Mouse (Mus musculus) testis, adult 2 months (tissue): ENCODE measurements at regions not wholly inside any gene's neighbourhood (a gene's known extent, or its start where the extent isn't known, plus 50 kb on each side); places are given as distances from the start of the nearest gene placed in this dataset.

Experiments used
- H3K27ac ChIP-seq: fragments of 200-500 bp; 2 replicates; pipeline ENCODE4 v1.5.1; 2012; ENCODE audit warnings: low read depth, low read length; ENCODE audit not compliant: control insufficient read depth, insufficient read depth
- H3K27me3 ChIP-seq: fragments of 200-500 bp; 2 replicates; pipeline ENCODE4 v1.6.1; 2012; ENCODE audit warnings: mild to moderate bottlenecking, low read length, moderate library complexity; ENCODE audit not compliant: control insufficient read depth, insufficient read depth
- H3K36me3 ChIP-seq: fragments of 200-500 bp; 2 replicates; pipeline ENCODE4 v1.6.1; 2012; ENCODE audit warnings: mild to moderate bottlenecking, low read length; ENCODE audit not compliant: control insufficient read depth, insufficient read depth
- H3K4me1 ChIP-seq: fragments of 200-500 bp; 2 replicates; pipeline ENCODE4 v1.6.1; 2012; ENCODE audit warnings: low read length; ENCODE audit not compliant: control insufficient read depth, insufficient read depth
- H3K4me3 ChIP-seq: fragments of 200-500 bp; 2 replicates; pipeline ENCODE4 v1.5.1; 2012; ENCODE audit warnings: low read depth, mild to moderate bottlenecking, low read length, moderate library complexity, mixed read lengths; ENCODE audit not compliant: control insufficient read depth
- CTCF ChIP-seq: fragments of 200-500 bp; IDR thresholded peaks from 2 replicates; pipeline ENCODE4 v1.5.1; 2012; ENCODE audit warnings: low read depth, mild to moderate bottlenecking, inconsistent platforms, low read length, moderate library complexity; ENCODE audit not compliant: control insufficient read depth, insufficient read depth, insufficient replicate concordance
- POLR2A ChIP-seq: fragments of 200-500 bp; IDR thresholded peaks from 2 replicates; pipeline ENCODE4 v1.6.1; 2012; ENCODE audit warnings: low read depth, mild to moderate bottlenecking, inconsistent platforms, low read length, moderate library complexity; ENCODE audit not compliant: control insufficient read depth

DNA sequence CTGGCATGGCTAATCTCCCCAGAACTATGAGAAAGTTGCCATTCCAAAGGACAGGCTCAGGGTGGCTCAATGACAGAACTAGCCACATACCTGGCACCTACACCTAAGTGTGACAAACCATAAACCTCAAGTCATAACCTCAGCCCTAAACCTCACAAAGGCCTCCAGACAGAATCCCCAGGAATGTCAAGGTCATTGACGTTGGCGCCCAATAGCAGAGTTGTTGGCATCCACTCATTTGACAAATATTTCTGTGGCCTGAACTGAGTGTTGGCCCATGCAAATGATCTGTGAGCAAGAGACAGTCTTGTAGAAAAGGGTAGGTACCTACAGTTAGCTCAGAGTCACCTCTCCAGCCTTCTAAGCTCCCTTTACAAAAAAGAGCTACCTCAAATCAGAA lies 80.3 kb upstream of the Agap1 start:
- H3K4me3 ChIP-seq, result no peak overlapping the region
- no peak overlapping the region for H3K27ac ChIP-seq
- H3K36me3 ChIP-seq, result no peaks in the 10 kb centered on the region
- no peaks in the 10 kb centered on the region for H3K27me3 ChIP-seq
- no peaks in the 10 kb centered on the region for H3K4me1 ChIP-seq
- TF ChIP-seq CTCF (no peak), POLR2A (no peak)

DNA sequence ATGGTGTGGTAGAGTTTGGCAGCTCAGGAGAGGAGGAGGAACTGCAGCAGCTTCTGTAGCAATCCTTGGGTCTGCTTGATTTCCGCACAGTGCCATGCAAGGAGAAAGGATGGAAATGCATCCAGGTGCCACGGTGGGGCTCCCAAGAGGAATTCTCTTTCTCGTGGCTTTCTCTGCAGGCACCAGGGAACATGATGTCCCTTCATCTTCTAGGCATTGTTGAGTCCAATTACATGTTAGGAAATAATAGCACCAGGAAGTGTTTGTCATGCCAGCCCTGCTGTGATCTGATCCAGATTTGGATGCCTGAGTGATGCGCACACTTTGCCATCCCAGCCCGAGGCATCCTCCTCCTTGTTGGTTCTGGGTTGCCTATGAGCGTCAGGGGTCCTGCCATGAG lies 72.6 kb upstream of the Agap1 start:
- Histone ChIP-seq H3K27me3 (no peaks in the 10 kb centered on the region), H3K4me3 (no peak overlapping the region), H3K4me1 (no peaks in the 10 kb centered on the region), H3K27ac (no peak overlapping the region), H3K36me3 (no peaks in the 10 kb centered on the region)
- TF ChIP-seq CTCF, result no peak
- no peak for TF ChIP-seq POLR2A

DNA sequence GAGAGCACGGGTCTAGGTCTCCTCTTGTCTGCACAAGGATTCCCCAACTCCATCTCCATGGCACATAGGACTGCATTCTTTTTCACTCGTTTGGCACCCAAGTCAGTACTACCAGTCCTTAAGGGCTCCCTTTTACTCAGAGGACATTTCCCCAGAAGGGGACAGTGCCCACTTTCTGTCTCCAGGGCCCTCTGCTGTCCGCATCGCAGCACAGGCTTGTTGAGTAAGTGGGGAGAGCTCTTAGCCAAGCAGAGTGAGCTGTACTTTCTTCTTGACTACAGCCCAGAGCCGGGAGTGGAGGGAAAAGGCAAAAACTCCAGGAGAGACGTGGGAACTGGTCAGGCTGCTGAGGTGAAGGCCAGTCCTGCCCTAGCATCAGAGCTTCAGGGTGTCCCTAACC lies 69.5 kb upstream of the Agap1 start:
- H3K4me3 ChIP-seq, result no peak overlapping the region
- no peaks in the 10 kb centered on the region for H3K27me3 ChIP-seq
- H3K4me1 ChIP-seq, result no peaks in the 10 kb centered on the region
- TF ChIP-seq CTCF (no peak), POLR2A (no peak)
- no peaks in the 10 kb centered on the region for H3K36me3 ChIP-seq
- H3K27ac ChIP-seq, result no peak overlapping the region

DNA sequence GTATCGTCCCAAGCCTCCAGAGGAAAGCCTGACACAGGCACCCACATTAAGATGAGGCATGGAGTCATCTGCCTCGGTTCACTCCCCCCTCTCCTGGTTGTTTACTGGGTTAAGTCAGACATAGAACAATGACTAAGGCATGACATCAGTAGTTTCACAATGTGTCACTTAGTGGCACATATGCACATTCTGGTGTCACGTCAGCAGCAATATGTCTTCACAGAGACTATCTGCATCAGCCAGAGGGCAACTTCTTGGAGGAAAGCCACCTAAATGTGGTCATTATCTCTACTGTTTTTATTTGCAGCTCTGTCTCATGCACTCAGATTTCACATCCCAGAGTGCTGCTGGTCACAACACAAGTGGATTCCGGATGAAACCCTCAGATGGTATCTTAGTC lies 61.9 kb upstream of the Agap1 start:
- Histone ChIP-seq H3K4me1 (no peaks in the 10 kb centered on the region), H3K27me3 (no peaks in the 10 kb centered on the region), H3K36me3 (no peaks in the 10 kb centered on the region), H3K4me3 (no peak overlapping the region), H3K27ac (no peak overlapping the region)
- TF ChIP-seq CTCF (no peak), POLR2A (no peak)

DNA sequence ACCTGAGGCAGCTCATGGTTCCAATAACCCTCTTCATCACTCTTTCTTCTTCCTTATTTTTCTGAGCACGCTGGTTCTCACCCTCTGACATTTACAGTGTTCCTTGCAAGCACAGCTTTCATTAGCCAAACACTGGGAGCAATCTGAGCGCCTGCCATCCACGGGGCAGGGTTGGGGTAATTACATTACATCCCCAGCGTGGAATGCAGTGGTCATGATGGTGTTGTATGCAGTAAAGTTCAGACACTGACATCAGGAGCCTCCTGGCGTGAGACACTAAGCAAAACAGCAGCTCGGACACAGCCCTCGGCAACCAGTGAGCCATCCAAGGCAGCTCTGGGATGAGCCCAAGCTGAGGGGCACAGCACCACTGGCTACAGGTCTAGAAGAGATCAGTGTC lies 60.1 kb upstream of the Agap1 start:
- no peak overlapping the region for H3K27ac ChIP-seq
- H3K27me3 ChIP-seq, result no peaks in the 10 kb centered on the region
- H3K4me1 ChIP-seq, result no peaks in the 10 kb centered on the region
- H3K36me3 ChIP-seq, result no peaks in the 10 kb centered on the region
- TF ChIP-seq POLR2A (no peak), CTCF (no peak)
- no peak overlapping the region for H3K4me3 ChIP-seq

DNA sequence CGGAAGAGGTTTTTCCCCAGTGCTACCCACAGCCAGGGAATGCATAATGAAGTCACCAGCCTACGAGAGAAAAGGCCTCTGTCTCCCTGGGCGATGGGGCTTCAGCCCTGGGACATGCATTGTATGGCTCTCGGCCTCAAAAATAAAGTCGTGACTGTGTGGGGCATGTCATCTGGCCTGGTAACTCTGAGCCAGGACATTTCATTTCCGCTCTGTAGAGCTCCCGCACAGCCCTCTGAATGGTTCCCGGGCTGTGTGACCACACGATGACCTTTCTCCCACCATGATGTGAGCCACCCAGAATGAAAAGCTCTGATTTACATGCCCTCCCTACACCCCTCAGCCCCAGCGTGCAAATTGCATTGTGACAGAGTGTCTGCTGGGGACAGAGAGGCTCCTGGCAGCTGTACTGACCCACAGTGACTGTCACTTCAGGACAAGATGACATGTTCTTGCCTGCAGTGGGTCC lies 53.8 kb upstream of the Agap1 start:
- Histone ChIP-seq H3K27ac (no peak overlapping the region), H3K4me3 (no peak overlapping the region), H3K36me3 (no peaks in the 10 kb centered on the region), H3K4me1 (no peaks in the 10 kb centered on the region), H3K27me3 (no peaks in the 10 kb centered on the region)
- TF ChIP-seq CTCF, result no peak
- TF ChIP-seq POLR2A, result no peak

DNA sequence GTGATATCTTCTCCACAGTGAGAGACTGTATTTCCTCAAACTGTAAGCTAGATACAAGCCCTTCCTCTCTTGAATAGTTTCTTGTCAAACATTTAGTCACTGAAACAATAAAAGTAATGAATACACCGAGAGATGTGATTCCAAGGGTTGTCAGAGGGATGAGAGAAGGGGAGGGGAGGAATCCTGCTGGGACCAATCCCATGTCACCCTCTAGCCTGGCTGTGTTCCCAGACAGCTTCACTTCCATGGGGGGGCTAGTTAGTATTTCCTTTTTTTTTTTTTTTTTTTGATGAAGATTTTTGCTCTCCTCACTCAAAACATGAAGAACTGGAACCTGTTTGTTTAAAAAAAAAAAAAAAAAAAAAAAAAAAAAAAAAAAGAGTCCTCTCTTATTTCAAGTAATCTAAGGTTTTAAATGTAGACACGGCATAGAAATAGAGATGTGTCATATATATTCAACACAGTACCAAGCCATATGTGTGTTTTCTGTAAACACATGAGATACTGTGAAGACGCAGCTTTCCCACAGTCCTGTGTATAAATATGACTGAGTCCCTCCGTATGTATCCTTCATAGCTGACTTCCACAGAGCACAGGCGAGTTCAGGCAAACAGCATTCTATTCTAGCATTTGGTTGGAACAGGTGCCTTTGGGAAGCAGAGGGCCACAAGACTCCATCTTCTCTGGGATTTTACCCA lies 51.9 kb upstream of the Agap1 start:
- Histone ChIP-seq H3K4me3 (no peak overlapping the region), H3K4me1 (no peaks in the 10 kb centered on the region), H3K36me3 (no peaks in the 10 kb centered on the region), H3K27me3 (no peaks in the 10 kb centered on the region), H3K27ac (no peak overlapping the region)
- TF ChIP-seq POLR2A, result no peak
- TF ChIP-seq CTCF, result no peak
